Mouse (Mus musculus) neutrophil, adult 5-6 weeks (primary cell): ENCODE data around the gene Rabl3. TPM values are rescaled to one million over a fixed set of nuclear protein-coding genes. Genes with fewer than 3 reads are reported as not detected.

Experiments used
- ATAC-seq: fragments of 151-379, 151-347 bp; 2 replicates; pipeline ENCODE4 v1.8.0; 2017; ENCODE audit warnings: mild to moderate bottlenecking, moderate TSS enrichment; ENCODE audit not compliant: insufficient number of reproducible peaks, poor library complexity, low FRiP score, severe bottlenecking; ENCODE audit errors: extremely low read depth
- total RNA-seq: library from RNA; stranded (forward); fragments of 200-1000 nt; gene quantifications from 2 replicates; pipeline ENCODE4 v1.2.3, GENCODE M21; 2017

Rabl3 gene
- total RNA-seq, 1 experiment from 2014 or later, result 7.0 TPM

GRCm38 (mm10) chr16:37539240-37539610 is 460 bp upstream of the Rabl3 start:
- no peak for ATAC-seq

- no peak for ATAC-seq
These were observed 1.1 kb downstream of the Rabl3 start for GRCm38 (mm10) chr16:37540776-37541175.

- no peak for ATAC-seq
These were observed 6.6 kb downstream of the Rabl3 start for GRCm38 (mm10) chr16:37546312-37546711.

- no peak for ATAC-seq
These were observed 10.6 kb downstream of the Rabl3 start for GRCm38 (mm10) chr16:37550266-37550665.

GRCm38 (mm10) chr16:37550981-37551380 is 11.3 kb downstream of the Rabl3 start:
- no peak for ATAC-seq

- ATAC-seq, result no peak
These were observed 13.1 kb downstream of the Rabl3 start for GRCm38 (mm10) chr16:37552824-37553223.

- ATAC-seq, result no peak
These were observed 22.7 kb downstream of the Rabl3 start for GRCm38 (mm10) chr16:37562414-37562813.

- no peak for ATAC-seq
These were observed 23.3 kb downstream of the Rabl3 start for GRCm38 (mm10) chr16:37562961-37563360.

GRCm38 (mm10) chr16:37565117-37565516 is 25.4 kb downstream of the Rabl3 start:
- ATAC-seq, result no peak

- no peak for ATAC-seq
These were observed 26.4 kb downstream of the Rabl3 start for GRCm38 (mm10) chr16:37566107-37566506.

- no peak for ATAC-seq
These were observed 27.7 kb downstream of the Rabl3 start for GRCm38 (mm10) chr16:37567113-37568050.

GRCm38 (mm10) chr16:37571554-37571953 is 31.9 kb downstream of the Rabl3 start:
- ATAC-seq, result no peak

- no peak for ATAC-seq
These were observed 32.6 kb downstream of the Rabl3 start for GRCm38 (mm10) chr16:37572117-37572754.

GRCm38 (mm10) chr16:37573061-37573460 is 33.4 kb downstream of the Rabl3 start:
- ATAC-seq, result no peak

GRCm38 (mm10) chr16:37575325-37575724 is 35.6 kb downstream of the Rabl3 start:
- ATAC-seq, result no peak

GRCm38 (mm10) chr16:37579591-37579990 is 39.9 kb downstream of the Rabl3 start:
- no peak for ATAC-seq

- no peak for ATAC-seq
These were observed 40.3 kb downstream of the Rabl3 start, which contains the start of gene Hgd for GRCm38 (mm10) chr16:37579994-37580393. Gene Hgd, plus strand, starts transcription at chr16:37580153.

GRCm38 (mm10) chr16:37580651-37581050 is 41.0 kb downstream of the Rabl3 start:
- no peak for ATAC-seq

- ATAC-seq, result no peak
These were observed 42.2 kb downstream of the Rabl3 start for GRCm38 (mm10) chr16:37581901-37582300.

- ATAC-seq, result no peak
These were observed 43.6 kb downstream of the Rabl3 start for GRCm38 (mm10) chr16:37583306-37583705.
